Mouse (Mus musculus): ENCODE results near the gene Zc3h12d. TPM values are rescaled to one million over a fixed set of nuclear protein-coding genes. Genes with fewer than 3 reads are reported as not detected.

Gene Zc3h12d
- total and polyA plus RNA-seq, 3 experiments = 11.8 to 28.0 (median 16.3) TPM

DNA sequence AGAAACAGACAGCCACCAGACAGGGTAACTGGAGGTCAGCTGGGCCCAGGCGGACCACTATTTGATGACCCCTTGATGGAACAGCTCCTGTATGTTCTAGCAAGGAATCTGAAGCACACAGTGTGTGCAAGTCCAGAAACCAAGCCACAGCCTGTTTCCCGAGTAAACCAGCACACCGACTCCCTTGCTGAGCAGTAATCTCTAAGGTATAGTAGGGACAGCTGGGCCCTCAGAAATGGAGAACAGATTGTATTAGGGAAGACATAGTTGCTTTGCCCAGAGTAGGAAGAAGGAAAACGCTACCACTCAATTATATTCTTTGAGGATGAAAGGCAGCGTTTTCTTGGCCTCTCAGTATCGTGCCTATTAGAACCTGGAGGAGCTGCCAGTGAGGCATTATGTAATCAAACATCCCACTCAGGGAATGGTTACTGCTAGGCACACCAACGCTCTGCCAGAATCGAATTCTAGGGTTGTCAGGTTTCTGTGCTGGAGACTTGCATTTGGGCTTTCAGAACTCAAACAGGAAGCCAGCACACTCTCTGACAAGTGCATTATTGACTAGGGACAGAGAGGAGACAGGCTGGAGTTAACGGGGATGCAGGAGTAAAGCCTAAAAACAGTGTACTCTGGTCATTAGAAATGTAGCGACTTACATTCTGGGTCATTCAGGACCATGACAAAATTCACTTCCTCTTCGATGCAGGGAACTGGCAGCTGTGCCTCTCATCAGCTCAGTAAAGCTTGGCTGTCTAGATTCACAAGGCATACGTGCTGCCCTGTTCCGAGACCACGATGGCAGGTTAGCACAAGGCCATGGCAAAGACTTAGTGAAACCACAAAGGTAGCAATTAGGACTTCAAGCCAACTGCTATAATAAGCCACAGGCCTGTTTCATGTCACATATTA, 68.7 kb downstream of the Zc3h12d start:
- H3K9ac ChIP-seq (ENCODE audit: insufficient read depth, low read depth) = no peak overlapping the region
- no peaks in the 10 kb centered on the region for H3K9me3 ChIP-seq (replicated peaks; ENCODE audit: low read length)
- no peak overlapping the region for H3K4me3 ChIP-seq (replicated peaks in 1 of 3; ENCODE audit: low read depth in 2 of 3, low read length in 2 of 3, poor library complexity in 1 of 3)
- no peaks in the 10 kb centered on the region for H3K79me2 ChIP-seq (replicated peaks; ENCODE audit: control insufficient read depth, extremely low read depth, insufficient read depth, poor library complexity, severe bottlenecking)
- no peaks in the 10 kb centered on the region for H3K27me3 ChIP-seq (replicated peaks)
- H3K27ac ChIP-seq (ENCODE audit: insufficient read depth, low read depth) = no peak overlapping the region
- no peaks in the 10 kb centered on the region for H3K4me1 ChIP-seq (ENCODE audit: control insufficient read depth in 1 of 2, insufficient read depth in 2 of 2)
- no peak for DNase-seq (ENCODE audit: extremely low read depth)
- peaks cover 22 to 50% of the 10 kb centered on the region in 2 experiments for H3K36me3 ChIP-seq (replicated peaks in 1 of 2; ENCODE audit: control insufficient read depth in 1 of 2, insufficient read depth in 1 of 2, low read length in 1 of 2)
- TF ChIP-seq TCF12 (IDR thresholded peaks at IDR 0.05; ENCODE audit: low read depth, low read length) (no peak), EP300 (IDR thresholded peaks at IDR 0.05; ENCODE audit: low read length) (no peak), MEF2A (IDR thresholded peaks at IDR 0.05; ENCODE audit: borderline replicate concordance, low read depth, low read length) (no peak), ZNF384 (IDR thresholded peaks at IDR 0.05; ENCODE audit: low read depth, low read length) (no peak), E2F4 (IDR thresholded peaks at IDR 0.05; ENCODE audit: insufficient replicate concordance, low read depth, low read length) (no peak), ZKSCAN1 (IDR thresholded peaks at IDR 0.05; ENCODE audit: borderline replicate concordance, low read depth, low read length) (no peak), CHD1 (IDR thresholded peaks at IDR 0.05; ENCODE audit: low read depth, low read length) (no peak), RCOR1 (conservative IDR thresholded peaks at IDR 0.05; ENCODE audit: low read depth, low read length) (no peak), USF1 (IDR thresholded peaks at IDR 0.05; ENCODE audit: low read depth, low read length) (no peak), MYC (IDR thresholded peaks at IDR 0.05; ENCODE audit: low read depth, low read length) (no peak), RAD21 (IDR thresholded peaks at IDR 0.05; ENCODE audit: low read depth, low read length) (no peak)
- in situ Hi-C loops (cut with MboI; ENCODE audit: low pct_ligation_motif_present, low pct_unique_long_range_greater_than_20kb, low sequenced_read_pairs) (no loop called here), dilution Hi-C loops (cut with MboI; ENCODE audit: extremely low pct_ligation_motif_present, extremely low pct_unique_long_range_greater_than_20kb, low sequenced_read_pairs) (no loop called here)
- no peak overlapping the region for H3K4me2 ChIP-seq (ENCODE audit: insufficient read depth, low read depth, poor library complexity, severe bottlenecking)

DNA sequence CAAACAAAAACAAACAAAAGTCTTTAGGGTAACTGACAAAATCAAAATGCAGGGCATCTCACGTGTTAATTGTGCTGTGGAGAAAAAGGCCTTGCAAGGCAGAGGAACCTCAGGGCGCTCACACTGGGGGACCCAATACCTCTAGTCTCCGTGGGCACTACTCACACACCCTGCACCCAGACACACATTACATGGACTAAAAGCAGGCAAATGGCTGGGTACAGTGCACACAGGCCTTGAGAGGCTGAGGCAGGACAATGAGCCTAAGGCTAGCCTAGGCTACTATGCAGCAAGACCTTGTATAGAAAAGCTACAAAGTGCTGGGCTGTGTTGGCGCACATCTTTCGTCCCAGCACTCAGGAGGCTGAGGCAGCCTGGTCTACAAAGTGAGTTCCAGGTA, 71.9 kb downstream of the Zc3h12d start:
- in situ Hi-C loops (cut with MboI; ENCODE audit: low pct_ligation_motif_present, low pct_unique_long_range_greater_than_20kb, low sequenced_read_pairs) (no loop called here), dilution Hi-C loops (cut with MboI; ENCODE audit: extremely low pct_ligation_motif_present, extremely low pct_unique_long_range_greater_than_20kb, low sequenced_read_pairs) (no loop called here)
- no peak overlapping the region for H3K9ac ChIP-seq (ENCODE audit: insufficient read depth, low read depth)
- no peak for TF ChIP-seq ETS1 (conservative IDR thresholded peaks at IDR 0.05; ENCODE audit: low read depth, low read length)
- TF ChIP-seq CHD2 (IDR thresholded peaks at IDR 0.05; ENCODE audit: low read length) = no peak
- no peak for TF ChIP-seq USF2 (conservative IDR thresholded peaks at IDR 0.05; ENCODE audit: low read depth, low read length)
- no peak for TF ChIP-seq TBP (conservative IDR thresholded peaks at IDR 0.05; ENCODE audit: low read depth, low read length)
- TF ChIP-seq CTCF (conservative IDR thresholded peaks at IDR 0.05 in 1 of 2, IDR thresholded peaks at IDR 0.05 in 1 of 2; ENCODE audit: low read depth in 2 of 2, low read length in 2 of 2) = no peak
- no peak for TF ChIP-seq SIN3A (IDR thresholded peaks at IDR 0.05; ENCODE audit: low read length)
- no peak for TF ChIP-seq RCOR1 (conservative IDR thresholded peaks at IDR 0.05; ENCODE audit: low read depth, low read length)
- no peak for TF ChIP-seq RAD21 (IDR thresholded peaks at IDR 0.05; ENCODE audit: low read depth, low read length)
- TF ChIP-seq POLR2A (IDR thresholded peaks at IDR 0.05; ENCODE audit: low read depth, low read length) = no peak
- TF ChIP-seq SMC3 (IDR thresholded peaks at IDR 0.05; ENCODE audit: low read depth, low read length) = no peak
- no peak for TF ChIP-seq MAFK (IDR thresholded peaks at IDR 0.05; ENCODE audit: insufficient replicate concordance, low read length)
- no peak for TF ChIP-seq ZKSCAN1 (IDR thresholded peaks at IDR 0.05; ENCODE audit: borderline replicate concordance, low read depth, low read length)
- no peak for TF ChIP-seq HCFC1 (IDR thresholded peaks at IDR 0.05; ENCODE audit: low read depth, low read length)
- TF ChIP-seq MEF2A (IDR thresholded peaks at IDR 0.05; ENCODE audit: borderline replicate concordance, low read depth, low read length) = no peak
- no peak for TF ChIP-seq MAX (IDR thresholded peaks at IDR 0.05; ENCODE audit: low read length)
- H3K27ac ChIP-seq (ENCODE audit: insufficient read depth, low read depth) = no peak overlapping the region
- no peak overlapping the region for H3K4me2 ChIP-seq (ENCODE audit: insufficient read depth, low read depth, poor library complexity, severe bottlenecking)
- H3K79me2 ChIP-seq (replicated peaks; ENCODE audit: control insufficient read depth, extremely low read depth, insufficient read depth, poor library complexity, severe bottlenecking) = no peaks in the 10 kb centered on the region
- no peaks in the 10 kb centered on the region for H3K9me3 ChIP-seq (replicated peaks; ENCODE audit: low read length)
- H3K4me3 ChIP-seq (replicated peaks in 1 of 3; ENCODE audit: low read depth in 2 of 3, low read length in 2 of 3, poor library complexity in 1 of 3) = no peak overlapping the region
- H3K27me3 ChIP-seq (replicated peaks) = no peaks in the 10 kb centered on the region
- peaks cover 47 to 78% of the 10 kb centered on the region in 2 experiments for H3K36me3 ChIP-seq (replicated peaks in 1 of 2; ENCODE audit: control insufficient read depth in 1 of 2, insufficient read depth in 1 of 2, low read length in 1 of 2)
- DNase-seq (ENCODE audit: extremely low read depth) = no peak
- H3K4me1 ChIP-seq (ENCODE audit: control insufficient read depth in 1 of 2, insufficient read depth in 2 of 2) = no peaks in the 10 kb centered on the region
